Mouse (Mus musculus) kidney, embryonic 15.5 days (tissue): Measurements from ENCODE around the gene Adgb. TPM values are rescaled to one million over a fixed set of nuclear protein-coding genes. Genes with fewer than 3 reads are reported as not detected.
"Not testable (repeated sequence)": the region's sequence is repeated elsewhere in the genome, so short reads cannot be mapped to it uniquely, and the experiment has no call there.

ENCODE experiments used
- ATAC-seq: fragments of 200-750 bp; cut with Nextera tagmentation; replicated peaks from 2 replicates; pipeline ENCODE4 v1.8.0; 2017; ENCODE audit warnings: moderate TSS enrichment; ENCODE audit not compliant: low FRiP score
- H3K27ac ChIP-seq: fragments of 300-500 bp; sonication (generic); 2 replicates; pipeline ENCODE4 v1.5.1; 2015; ENCODE audit warnings: mild to moderate bottlenecking, inconsistent platforms
- H3K27me3 ChIP-seq: fragments of 300-500 bp; sonication (generic); 2 replicates; pipeline ENCODE4 v1.6.1; 2015; ENCODE audit warnings: inconsistent platforms
- H3K36me3 ChIP-seq: fragments of 300-500 bp; sonication (generic); 2 replicates; pipeline ENCODE4 v1.6.1; 2015; ENCODE audit warnings: inconsistent platforms
- H3K4me1 ChIP-seq: fragments of 300-500 bp; sonication (generic); 2 replicates; pipeline ENCODE4 v1.6.1; 2015; ENCODE audit warnings: inconsistent platforms
- H3K4me2 ChIP-seq: fragments of 300-500 bp; sonication (generic); 2 replicates; pipeline ENCODE4 v1.6.1; 2015; ENCODE audit warnings: moderate library complexity, mild to moderate bottlenecking, inconsistent platforms
- H3K4me3 ChIP-seq: fragments of 300-500 bp; sonication (generic); replicated peaks from 2 replicates; pipeline ENCODE4 v1.5.1; 2015; ENCODE audit warnings: mild to moderate bottlenecking, inconsistent platforms
- H3K9ac ChIP-seq: fragments of 300-500 bp; sonication (generic); 2 replicates; pipeline ENCODE4 v1.6.1; 2015; ENCODE audit warnings: mild to moderate bottlenecking, inconsistent platforms
- H3K9me3 ChIP-seq: fragments of 300-500 bp; sonication (generic); replicated peaks from 2 replicates; pipeline ENCODE4 v1.6.1; 2016; ENCODE audit warnings: inconsistent platforms
- WGBS: fragments of 180-500 bp; shearing (Covaris S2); methylation state at CpG from one replicate; pipeline ENCODE4 v1.1.7; 2015; ENCODE audit warnings: mixed read lengths; 5-methylcytosine and 5-hydroxymethylcytosine counted together
- polyA plus RNA-seq: library from polyadenylated mRNA; unstranded; fragments of >200 nt; fragmentation: Nextera tagmentation; extraction: Ambion mirVana; gene quantifications from 2 replicates; pipeline ENCODE4 v1.2.1, GENCODE M21; 2015

The Adgb gene
- 0.12 and 0.13 TPM in 2 replicates for polyA plus RNA-seq

DNA sequence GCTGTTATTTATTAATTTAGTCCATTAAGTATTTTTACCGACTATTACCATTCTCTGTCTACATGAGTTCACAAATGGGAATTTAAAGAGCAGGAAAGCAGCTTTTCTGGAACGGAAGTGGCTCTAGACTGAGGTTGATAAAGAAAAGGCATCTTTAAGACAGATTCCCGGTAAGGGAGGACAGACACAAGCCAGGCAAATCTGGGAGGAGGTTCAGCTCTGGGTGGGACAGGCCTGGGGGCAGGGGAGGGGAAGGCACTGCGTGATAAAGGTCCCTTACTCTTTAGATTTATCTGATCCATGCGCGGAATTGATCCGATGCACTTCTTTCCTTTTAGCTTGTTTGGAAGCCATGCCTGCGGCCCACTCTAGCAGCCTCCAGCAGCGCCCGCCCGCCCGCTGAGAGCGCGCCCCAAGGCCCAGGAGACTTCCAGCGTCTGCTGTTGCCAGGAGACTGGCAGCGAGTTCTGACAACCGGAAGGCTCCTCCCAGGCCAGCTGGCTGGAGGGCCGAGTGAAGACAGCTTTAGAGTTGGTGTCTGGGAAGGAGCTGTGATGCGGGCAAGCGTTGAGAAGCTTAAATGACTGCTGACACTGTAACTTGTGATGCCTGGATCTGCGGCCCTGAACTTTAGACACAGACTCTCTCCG is at the start of gene Adgb:
Gene Adgb, minus strand, starts transcription at position 366 of the 650 bp plus-strand sequence.
- Histone ChIP-seq H3K4me1 (peaks cover 6% of the 10 kb centered on the region), H3K27me3 (no peaks in the 10 kb centered on the region), H3K9me3 (no peaks in the 10 kb centered on the region), H3K4me2 (peak within 1 kb of the TSS; percentile 52), H3K9ac (peak within 1 kb of the TSS; percentile 28; the same call in 1 of the 2 replicates), H3K36me3 (no peaks in the 10 kb centered on the region), H3K4me3 (peak within 1 kb of the TSS; percentile 29), H3K27ac (no peak within 1 kb of the TSS)
- WGBS: 6% methylated on average over 22 of the region's 22 CpGs
- peak; percentile 98 for ATAC-seq

DNA sequence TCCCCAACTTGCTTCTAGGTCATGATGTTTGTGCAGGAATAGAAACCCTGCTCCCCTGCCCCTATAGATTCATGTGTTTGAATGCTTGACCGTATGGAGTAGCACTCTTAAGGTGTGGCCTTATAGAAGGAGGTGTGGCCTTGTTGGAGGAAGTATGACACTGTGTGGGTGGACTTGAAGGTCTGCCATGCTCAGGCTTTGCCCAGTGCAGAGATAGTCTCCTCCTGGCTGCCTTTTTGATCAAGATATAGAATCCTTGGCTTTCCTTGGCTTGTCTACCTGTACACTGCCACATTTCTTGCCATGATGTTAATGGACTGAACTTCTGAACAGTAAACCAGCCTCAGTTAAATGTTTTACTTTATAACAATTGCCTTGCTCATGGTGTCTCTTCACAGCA is 8.0 kb upstream of the Adgb start:
- no peak overlapping the region for H3K9ac ChIP-seq
- H3K4me2 ChIP-seq: no peak overlapping the region
- H3K27me3 ChIP-seq: no peaks in the 10 kb centered on the region
- ATAC-seq: no peak
- H3K36me3 ChIP-seq: no peaks in the 10 kb centered on the region
- H3K27ac ChIP-seq: no peak overlapping the region
- no peaks in the 10 kb centered on the region for H3K9me3 ChIP-seq
- no peaks in the 10 kb centered on the region for H3K4me1 ChIP-seq
- 59% methylated on average over 1 of the region's 1 CpGs for WGBS
- H3K4me3 ChIP-seq: no peak overlapping the region

GRCm38 (mm10) chr10:10477429-10477828 is 5.3 kb upstream of the Adgb start:
- H3K27me3 ChIP-seq, H3K4me1 ChIP-seq, H3K4me3 ChIP-seq, H3K9ac ChIP-seq, H3K4me2 ChIP-seq, H3K27ac ChIP-seq, H3K36me3 ChIP-seq, ATAC-seq, H3K9me3 ChIP-seq: not testable (repeated sequence)
- 66% methylated on average over 10 of the region's 10 CpGs for WGBS

DNA sequence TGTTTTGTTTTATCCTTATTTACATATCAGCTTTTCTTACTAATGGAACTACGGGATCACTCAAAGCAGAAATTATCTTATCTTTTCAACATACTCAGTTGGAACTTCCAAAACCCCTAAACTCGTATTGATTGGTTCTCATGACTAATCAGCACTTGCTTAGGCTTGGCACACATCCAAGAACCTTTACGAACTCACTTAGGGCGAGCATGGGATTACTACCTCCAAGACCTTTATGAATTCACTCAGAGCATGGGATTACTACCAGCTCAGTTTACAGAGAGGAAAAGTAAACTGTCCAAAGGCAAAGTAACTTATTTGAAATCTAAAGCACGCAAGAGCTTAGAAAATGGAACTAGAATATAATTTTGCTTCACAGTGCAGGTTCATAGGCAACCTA is 4.8 kb upstream of the Adgb start:
- ATAC-seq: no peak
- WGBS: 72% methylated on average over 5 of the region's 5 CpGs
- H3K4me3 ChIP-seq: no peak overlapping the region

GRCm38 (mm10) chr10:10476549-10476948 is 4.4 kb upstream of the Adgb start:
- H3K9ac ChIP-seq: no peak overlapping the region

More for the DNA sequence above, 4.8 kb upstream of the Adgb start:
- no peaks in the 10 kb centered on the region for H3K9me3 ChIP-seq
- no peaks in the 10 kb centered on the region for H3K36me3 ChIP-seq
- no peak overlapping the region for H3K4me2 ChIP-seq
- H3K27me3 ChIP-seq: no peaks in the 10 kb centered on the region
- H3K9ac ChIP-seq: no peak overlapping the region
- H3K4me1 ChIP-seq: peaks cover 5% of the 10 kb centered on the region
- H3K27ac ChIP-seq: no peak overlapping the region

DNA sequence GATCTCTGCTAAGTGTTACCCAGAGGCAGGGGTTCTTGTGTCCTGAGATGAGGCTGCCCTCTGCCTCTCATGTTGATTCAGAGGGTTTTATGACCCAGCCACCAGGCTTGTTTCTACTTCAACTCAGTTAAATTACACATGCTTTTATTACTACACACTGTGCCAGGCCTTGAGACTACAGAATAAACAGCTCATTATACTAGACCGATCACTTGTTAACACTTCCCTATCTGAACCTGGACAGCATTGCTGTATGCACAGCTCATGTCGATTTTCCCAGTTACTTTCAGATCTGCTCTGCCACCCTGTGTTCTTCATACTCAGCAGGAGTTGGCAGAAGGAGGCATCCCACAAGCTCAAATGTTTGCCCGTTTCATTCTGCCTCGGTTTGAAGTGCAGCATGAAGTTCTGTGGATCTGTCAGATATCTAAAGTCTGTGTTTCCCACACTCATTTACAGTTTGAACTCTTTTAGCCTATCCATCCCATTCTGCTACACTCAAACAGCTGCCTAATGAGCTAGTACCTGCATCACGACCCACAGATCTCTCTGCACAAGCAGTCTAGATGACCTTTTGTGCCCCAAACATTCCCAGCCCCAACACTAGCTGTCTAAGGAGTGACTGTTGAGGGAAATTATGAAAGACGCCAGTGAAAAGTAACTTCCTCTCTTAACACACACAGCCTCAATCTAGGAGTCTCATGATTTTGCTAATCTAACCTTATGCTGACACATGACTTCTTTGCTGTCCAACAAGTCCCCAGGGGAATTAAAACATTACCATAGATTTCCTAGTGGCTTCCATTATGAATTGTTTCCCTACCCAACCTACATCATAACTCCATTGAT is 3.2 kb downstream of the Adgb start:
- WGBS: 46% methylated on average over 6 of the region's 6 CpGs
- H3K4me1 ChIP-seq: peaks cover 6% of the 10 kb centered on the region
- ATAC-seq: no peak
- H3K27ac ChIP-seq: no peak overlapping the region
- H3K9me3 ChIP-seq: no peaks in the 10 kb centered on the region
- H3K27me3 ChIP-seq: no peaks in the 10 kb centered on the region
- no peak overlapping the region for H3K4me3 ChIP-seq
- H3K36me3 ChIP-seq: no peaks in the 10 kb centered on the region
- H3K4me2 ChIP-seq: no peak overlapping the region
- H3K9ac ChIP-seq: no peak overlapping the region

More at GRCm38 (mm10) chr10:10476549-10476948, 4.4 kb upstream of the Adgb start:
- no peak overlapping the region for H3K27ac ChIP-seq
- WGBS: 87% methylated on average over 2 of the region's 2 CpGs
- peaks cover 6% of the 10 kb centered on the region for H3K4me1 ChIP-seq
- ATAC-seq: no peak
- no peak overlapping the region for H3K4me2 ChIP-seq
- H3K4me3 ChIP-seq: no peak overlapping the region
- H3K27me3 ChIP-seq: no peaks in the 10 kb centered on the region
- no peaks in the 10 kb centered on the region for H3K9me3 ChIP-seq
- no peaks in the 10 kb centered on the region for H3K36me3 ChIP-seq

DNA sequence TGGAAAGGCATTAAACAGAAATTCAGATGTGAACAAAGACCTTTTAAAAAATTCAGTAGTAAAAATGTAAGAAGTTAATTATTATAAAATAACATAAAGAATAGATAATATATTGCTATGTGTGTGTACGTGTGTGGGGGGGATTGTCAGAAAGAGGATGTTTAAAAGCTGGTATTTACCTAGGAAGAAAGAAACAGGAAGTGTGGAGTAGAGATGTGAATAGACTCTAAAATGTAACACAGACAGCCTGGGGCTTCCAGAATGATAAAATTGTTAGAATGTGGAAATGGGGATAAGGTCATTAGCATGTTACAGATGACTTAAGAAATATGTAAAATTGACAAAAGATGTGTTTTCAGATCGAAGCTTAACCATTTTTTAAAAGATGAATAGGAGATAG is 12.0 kb downstream of the Adgb start:
- no peaks in the 10 kb centered on the region for H3K4me1 ChIP-seq
- ATAC-seq: no peak
- no peak overlapping the region for H3K9ac ChIP-seq
- H3K4me3 ChIP-seq: no peak overlapping the region
- H3K36me3 ChIP-seq: no peaks in the 10 kb centered on the region
- no peak overlapping the region for H3K27ac ChIP-seq
- WGBS: 61% methylated on average over 2 of the region's 2 CpGs
- no peak overlapping the region for H3K4me2 ChIP-seq
- no peaks in the 10 kb centered on the region for H3K27me3 ChIP-seq
- H3K9me3 ChIP-seq: no peaks in the 10 kb centered on the region

- no peaks in the 10 kb centered on the region for H3K4me1 ChIP-seq
- no peaks in the 10 kb centered on the region for H3K9me3 ChIP-seq
- no peaks in the 10 kb centered on the region for H3K27me3 ChIP-seq
- H3K27ac ChIP-seq: no peak overlapping the region
- no peak overlapping the region for H3K4me2 ChIP-seq
- ATAC-seq: no peak
- H3K9ac ChIP-seq: no peak overlapping the region
- H3K4me3 ChIP-seq: no peak overlapping the region
- no peaks in the 10 kb centered on the region for H3K36me3 ChIP-seq
- WGBS: 81% methylated on average over 5 of the region's 5 CpGs
Observed at GRCm38 (mm10) chr10:10456991-10457390, 15.1 kb downstream of the Adgb start.

- Histone ChIP-seq H3K4me3 (no peak overlapping the region), H3K4me2 (no peak overlapping the region), H3K9me3 (no peaks in the 10 kb centered on the region), H3K27me3 (no peaks in the 10 kb centered on the region), H3K36me3 (no peaks in the 10 kb centered on the region), H3K9ac (no peak overlapping the region), H3K4me1 (no peaks in the 10 kb centered on the region), H3K27ac (no peak overlapping the region)
- ATAC-seq: no peak
- 70% methylated on average over 3 of the region's 3 CpGs for WGBS
Observed at GRCm38 (mm10) chr10:10449067-10449466, 23.1 kb downstream of the Adgb start.

DNA sequence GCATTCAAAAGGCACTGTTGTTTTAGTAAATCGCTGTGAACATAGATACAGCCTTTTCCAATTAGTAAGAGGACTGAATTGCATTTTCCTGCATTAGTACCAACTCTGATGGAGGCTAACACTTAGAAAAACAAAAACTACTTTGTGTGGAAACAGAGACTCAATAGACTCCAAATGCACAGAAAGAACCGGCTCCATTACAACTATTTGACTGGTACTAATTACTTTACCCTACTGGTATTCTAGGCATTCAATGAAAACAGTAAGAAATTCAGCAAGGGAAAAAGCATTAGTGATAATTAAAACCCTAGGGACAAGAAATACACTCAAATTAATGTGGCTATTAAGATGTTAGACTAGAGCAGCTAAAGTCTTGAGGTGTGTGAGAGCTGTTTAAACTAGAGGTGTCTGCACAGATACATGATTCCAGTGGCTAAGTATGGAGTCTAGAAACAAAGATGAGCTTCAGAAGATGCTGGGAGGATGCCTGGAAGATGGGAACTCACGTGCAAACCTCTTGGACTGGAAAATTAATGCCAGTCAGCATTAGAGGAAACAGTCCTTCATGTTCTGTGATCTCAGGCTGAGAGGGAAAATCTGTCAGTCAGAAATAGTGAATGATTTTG is 27.2 kb downstream of the Adgb start:
- no peaks in the 10 kb centered on the region for H3K9me3 ChIP-seq
- no peak for ATAC-seq

GRCm38 (mm10) chr10:10443558-10443957 is 28.6 kb downstream of the Adgb start:
- Histone ChIP-seq H3K9me3 (no peaks in the 10 kb centered on the region), H3K27ac (no peak overlapping the region)
- ATAC-seq: no peak

More for the DNA sequence above, 27.2 kb downstream of the Adgb start:
- Histone ChIP-seq H3K4me2 (no peak overlapping the region), H3K27me3 (no peaks in the 10 kb centered on the region), H3K36me3 (no peaks in the 10 kb centered on the region), H3K27ac (no peak overlapping the region), H3K9ac (no peak overlapping the region), H3K4me1 (no peaks in the 10 kb centered on the region), H3K4me3 (no peak overlapping the region)
- WGBS: 77% methylated on average over 3 of the region's 3 CpGs

GRCm38 (mm10) chr10:10435014-10435413 is 37.1 kb downstream of the Adgb start:
- Histone ChIP-seq H3K9ac (no peak overlapping the region), H3K27ac (no peak overlapping the region), H3K4me3 (no peak overlapping the region), H3K4me1 (no peaks in the 10 kb centered on the region), H3K27me3 (no peaks in the 10 kb centered on the region), H3K4me2 (no peak overlapping the region), H3K9me3 (no peaks in the 10 kb centered on the region), H3K36me3 (no peaks in the 10 kb centered on the region)
- 85% methylated on average over 1 of the region's 1 CpGs for WGBS
- ATAC-seq: no peak

More at GRCm38 (mm10) chr10:10443558-10443957, 28.6 kb downstream of the Adgb start:
- H3K4me2 ChIP-seq: no peak overlapping the region
- H3K4me3 ChIP-seq: no peak overlapping the region
- no peak overlapping the region for H3K9ac ChIP-seq
- H3K27me3 ChIP-seq: no peaks in the 10 kb centered on the region
- H3K36me3 ChIP-seq: no peaks in the 10 kb centered on the region
- no peaks in the 10 kb centered on the region for H3K4me1 ChIP-seq
